In genomic region chr12:10197906-10198460, GRCm38 (mm10) we compare ENCODE assay signal across 22 mouse cellular contexts.
DNase-seq lines count a peak whose midpoint lies in the region; ATAC-seq lines count a peak whose summit lies in the region.
"Had no signal": no experiment of that assay in that cellular context is flagged by ENCODE, and none has a peak within 500 bp of the region (broad histone marks: within the 10 kb centered on the region; RNA-seq: fewer than 3 reads in every experiment).

No protein-coding gene starts in this region.

- H3K4me1 ChIP-seq in kidney, embryonic 15.5 days: no peaks in the 10 kb centered on the region
- no peaks in the 10 kb centered on the region for H3K4me1 ChIP-seq in embryonic facial prominence, embryonic 11.5 days (ENCODE audit: control insufficient read depth, insufficient read depth, low read length)
- H3K4me1 ChIP-seq in hindbrain, embryonic 12.5 days: no peaks in the 10 kb centered on the region
- H3K4me1 ChIP-seq: embryonic facial prominence, embryonic 13.5 days; forebrain, embryonic 12.5 days; hindbrain, embryonic 10.5 days; hindbrain, embryonic 15.5 days had no signal

- no peak overlapping the region for H3K4me2 ChIP-seq in kidney, embryonic 15.5 days
- no peak overlapping the region for H3K4me2 ChIP-seq in embryonic facial prominence, embryonic 11.5 days (ENCODE audit: low read depth, low read length)
- no peak overlapping the region for H3K4me2 ChIP-seq in hindbrain, embryonic 12.5 days (replicated peaks)
- H3K4me2 ChIP-seq: embryonic facial prominence, embryonic 13.5 days; forebrain, embryonic 12.5 days; heart, embryonic 12.5 days; hindbrain, embryonic 15.5 days had no signal

- 27% methylated on average over 3 of the region's 3 CpGs for WGBS in kidney, embryonic 15.5 days
- 4% methylated on average over 3 of the region's 3 CpGs for WGBS in embryonic facial prominence, embryonic 11.5 days
- 60% methylated on average over 3 of the region's 3 CpGs for WGBS in hindbrain, embryonic 12.5 days

- no peaks in the 10 kb centered on the region for H3K27me3 ChIP-seq in kidney, embryonic 15.5 days
- no peaks in the 10 kb centered on the region for H3K27me3 ChIP-seq in embryonic facial prominence, embryonic 11.5 days (ENCODE audit: control insufficient read depth, insufficient read depth, low read length)
- no peaks in the 10 kb centered on the region for H3K27me3 ChIP-seq in hindbrain, embryonic 12.5 days
- H3K27me3 ChIP-seq: embryonic facial prominence, embryonic 13.5 days; forebrain, embryonic 12.5 days; heart, embryonic 12.5 days; hindbrain, embryonic 15.5 days had no signal

- H3K4me3 ChIP-seq in kidney, embryonic 15.5 days (replicated peaks): no peak overlapping the region
- H3K4me3 ChIP-seq in embryonic facial prominence, embryonic 11.5 days (ENCODE audit: low read depth, low read length): no peak overlapping the region
- H3K4me3 ChIP-seq in hindbrain, embryonic 12.5 days: no peak overlapping the region
- H3K4me3 ChIP-seq: embryonic facial prominence, embryonic 13.5 days; forebrain, embryonic 12.5 days; gastrocnemius, adult 2 months; heart, embryonic 12.5 days; hindbrain, embryonic 10.5 days; hindbrain, embryonic 15.5 days had no signal

- no peaks in the 10 kb centered on the region for H3K9me3 ChIP-seq in kidney, embryonic 15.5 days (replicated peaks)
- H3K9me3 ChIP-seq in embryonic facial prominence, embryonic 11.5 days (replicated peaks; ENCODE audit: control insufficient read depth, low read length): no peaks in the 10 kb centered on the region
- no peaks in the 10 kb centered on the region for H3K9me3 ChIP-seq in hindbrain, embryonic 12.5 days (replicated peaks)
- H3K9me3 ChIP-seq: embryonic facial prominence, embryonic 13.5 days; forebrain, embryonic 12.5 days; heart, embryonic 12.5 days; hindbrain, embryonic 10.5 days; hindbrain, embryonic 15.5 days had no signal

- 0 out of 2 replicates have a peak, but pooled peaks have one; percentile 33 for ATAC-seq in kidney, embryonic 15.5 days (replicated peaks; ENCODE audit: low FRiP score)
- ATAC-seq in embryonic facial prominence, embryonic 11.5 days (replicated peaks; ENCODE audit: insufficient number of reproducible peaks, low FRiP score, low TSS enrichment, low read depth): no peak
- no peak for ATAC-seq in hindbrain, embryonic 12.5 days (ENCODE audit: low FRiP score)
- ATAC-seq: forebrain, embryonic 16.5 days; inflammation-experienced regulatory T-cells, adult 6 months had no signal

- no peak overlapping the region for H3K9ac ChIP-seq in kidney, embryonic 15.5 days
- H3K9ac ChIP-seq in embryonic facial prominence, embryonic 11.5 days (replicated peaks; ENCODE audit: low read length): no peak overlapping the region
- no peak overlapping the region for H3K9ac ChIP-seq in hindbrain, embryonic 12.5 days
- H3K9ac ChIP-seq: embryonic facial prominence, embryonic 13.5 days; forebrain, embryonic 12.5 days; heart, embryonic 12.5 days; hindbrain, embryonic 15.5 days had no signal

- no peak overlapping the region; the same call in 1 of the 2 replicates for H3K27ac ChIP-seq in kidney, embryonic 15.5 days
- H3K27ac ChIP-seq in embryonic facial prominence, embryonic 11.5 days (replicated peaks; ENCODE audit: low read depth, low read length): no peak overlapping the region
- H3K27ac ChIP-seq in hindbrain, embryonic 12.5 days: no peak overlapping the region
- H3K27ac ChIP-seq: embryonic facial prominence, embryonic 13.5 days; forebrain, embryonic 12.5 days; gastrocnemius, adult 2 months; hindbrain, embryonic 10.5 days; hindbrain, embryonic 15.5 days had no signal

- no peak for DNase-seq in kidney, postnatal 14 days
- peak; percentile 1 for DNase-seq in CD4-positive helper T cell, adult 2 months (ENCODE audit: low read depth, low spot score)
- DNase-seq in embryo, embryonic 10.5 days (ENCODE audit: low spot score): peak; percentile 51
- DNase-seq in embryonic facial prominence, embryonic 11.5 days (ENCODE audit: low spot score): peak; percentile 49
- DNase-seq in layer of hippocampus, adult 9-11 months: no peak
- DNase-seq in spleen, adult 18-20 months: no peak
- DNase-seq: adrenal gland, adult 2 months; adrenal gland, postnatal 25 days; B cell, adult 2 months; cerebellum, adult 2 months; cerebellum, postnatal 14 days; gastrocnemius, adult 2 months; gastrocnemius, postnatal 25 days had no signal

- no peaks in the 10 kb centered on the region for H3K36me3 ChIP-seq in kidney, embryonic 15.5 days
- H3K36me3 ChIP-seq in embryonic facial prominence, embryonic 11.5 days (replicated peaks; ENCODE audit: control insufficient read depth, insufficient read depth, low read depth, low read length): no peaks in the 10 kb centered on the region
- H3K36me3 ChIP-seq in hindbrain, embryonic 12.5 days: no peaks in the 10 kb centered on the region
- H3K36me3 ChIP-seq: embryonic facial prominence, embryonic 13.5 days; forebrain, embryonic 12.5 days; heart, embryonic 12.5 days; hindbrain, embryonic 10.5 days; hindbrain, embryonic 15.5 days had no signal

Comparison
In these comparisons a context has a peak if more than half of its experiments do, and no peak if none do; other contexts are left out.
1. DNase-seq: peak in CD4-positive helper T cell, adult 2 months (single experiment), embryo, embryonic 10.5 days (single experiment) and embryonic facial prominence, embryonic 11.5 days (single experiment); none in kidney, postnatal 14 days (single experiment), layer of hippocampus, adult 9-11 months (single experiment) and spleen, adult 18-20 months (0 of 2).